Mouse (Mus musculus): ENCODE measurements around the gene Zfp663.

GRCm38 (mm10) chr2:165414321-165414720 is 45.8 kb upstream of the Zfp663 start:
- TF ChIP-seq CTCF (IDR thresholded peaks at IDR 0.05) = no peak
- TF ChIP-seq EP300 (IDR thresholded peaks at IDR 0.05) = no peak

Measured in lung, postnatal 0 days (tissue).